Mouse (Mus musculus): ENCODE results near the gene Tspan4.

Gene Tspan4

GRCm38 (mm10) chr7:141477578-141478269 lies 2.7 kb downstream of the Tspan4 start:
- no peak for DNase-seq

- no peak for DNase-seq
These were observed 3.3 kb downstream of the Tspan4 start for GRCm38 (mm10) chr7:141478270-141478748.

- peak; percentile 87 for DNase-seq
These were observed 5.9 kb downstream of the Tspan4 start for GRCm38 (mm10) chr7:141480842-141481497.

GRCm38 (mm10) chr7:141481498-141482401 lies 6.7 kb downstream of the Tspan4 start:
- DNase-seq: peak; percentile 68 to 79

GRCm38 (mm10) chr7:141482531-141483024 lies 7.5 kb downstream of the Tspan4 start:
- DNase-seq: peak; percentile 55 to 65

- no peak for DNase-seq
These were observed 8.1 kb downstream of the Tspan4 start for GRCm38 (mm10) chr7:141483114-141483653.

- peak; percentile 59 to 64 for DNase-seq
These were observed 9.4 kb downstream of the Tspan4 start for GRCm38 (mm10) chr7:141484186-141485120.

- no peak for DNase-seq
These were observed 10.1 kb downstream of the Tspan4 start for GRCm38 (mm10) chr7:141485186-141485585.

- peak; percentile 95 for DNase-seq
These were observed 10.6 kb downstream of the Tspan4 start for GRCm38 (mm10) chr7:141485606-141486005.

GRCm38 (mm10) chr7:141486239-141486638 lies 11.2 kb downstream of the Tspan4 start:
- DNase-seq: no peak

GRCm38 (mm10) chr7:141487141-141487540 lies 12.1 kb downstream of the Tspan4 start:
- DNase-seq: no peak

- no peak for DNase-seq
These were observed 16.1 kb downstream of the Tspan4 start for GRCm38 (mm10) chr7:141491151-141491550.

GRCm38 (mm10) chr7:141492738-141493137 lies 17.7 kb downstream of the Tspan4 start:
- peak; percentile 70 to 76 for DNase-seq

- no peak for DNase-seq
These were observed 18.7 kb downstream of the Tspan4 start for GRCm38 (mm10) chr7:141493729-141494128.

- DNase-seq: peak in 1 of 2 experiments; percentile 30
These were observed 20.3 kb downstream of the Tspan4 start for GRCm38 (mm10) chr7:141495379-141495778.

GRCm38 (mm10) chr7:141495940-141496339 lies 20.9 kb downstream of the Tspan4 start:
- DNase-seq: peak; percentile 17 to 27

- peak; percentile 30 to 38 for DNase-seq
These were observed 22.6 kb downstream of the Tspan4 start for GRCm38 (mm10) chr7:141497600-141497999.

- peak; percentile 22 to 27 for DNase-seq
These were observed 26.9 kb downstream of the Tspan4 start for GRCm38 (mm10) chr7:141501820-141502555.

GRCm38 (mm10) chr7:141502556-141502905 lies 27.5 kb downstream of the Tspan4 start:
- peak; percentile 74 to 83 for DNase-seq

GRCm38 (mm10) chr7:141506278-141506677 lies 31.2 kb downstream of the Tspan4 start:
- DNase-seq: peak in 1 of 2 experiments; percentile 1

- DNase-seq: no peak
These were observed 33.1 kb downstream of the Tspan4 start for GRCm38 (mm10) chr7:141508160-141508559.

Data from cerebellum, adult 18-20 months (tissue).